Comparison of ENCODE assay signal across 26 mouse cellular contexts in genomic region chr17:89281321-89281720, GRCm38 (mm10).
"Had no signal": no experiment of that assay in that cellular context is flagged by ENCODE, and none has a peak within 500 bp of the region (broad histone marks: within the 10 kb centered on the region; RNA-seq: fewer than 3 reads in every experiment).

No protein-coding gene starts in this region.

- H3K9me3 ChIP-seq: heart, embryonic 10.5 days; heart, embryonic 12.5 days; hindbrain, embryonic 15.5 days; kidney, embryonic 15.5 days; limb, embryonic 15.5 days; liver, embryonic 12.5 days had no signal

- H3K27me3 ChIP-seq: heart, embryonic 12.5 days; hindbrain, embryonic 12.5 days; hindbrain, embryonic 15.5 days; kidney, embryonic 15.5 days; limb, embryonic 13.5 days; limb, embryonic 15.5 days; liver, embryonic 12.5 days had no signal

- H3K4me3 ChIP-seq: gastrocnemius, adult 2 months; heart, embryonic 10.5 days; heart, embryonic 12.5 days; hindbrain, embryonic 10.5 days; hindbrain, embryonic 12.5 days; hindbrain, embryonic 15.5 days; kidney, embryonic 15.5 days; limb, embryonic 13.5 days; limb, embryonic 15.5 days; liver, embryonic 12.5 days had no signal

- DNase-seq: gastrocnemius, adult 2 months; gastrocnemius, postnatal 10 days; gastrocnemius, postnatal 25 days; heart, adult 18-20 months; heart, postnatal 10 days; heart, postnatal 4 days; kidney, adult 11 months; kidney, adult 2 months; kidney, adult 9 months; kidney, postnatal 14 days; kidney, postnatal 36 days; layer of hippocampus, adult 9-11 months; layer of hippocampus, postnatal 36 days had no signal

- H3K4me2 ChIP-seq: heart, embryonic 12.5 days; hindbrain, embryonic 12.5 days; hindbrain, embryonic 15.5 days; kidney, embryonic 15.5 days; limb, embryonic 13.5 days; limb, embryonic 15.5 days; liver, embryonic 12.5 days had no signal

- H3K4me1 ChIP-seq: heart, embryonic 10.5 days; heart, embryonic 12.5 days; hindbrain, embryonic 10.5 days; hindbrain, embryonic 12.5 days; hindbrain, embryonic 15.5 days; kidney, embryonic 15.5 days; limb, embryonic 13.5 days; limb, embryonic 15.5 days; liver, embryonic 12.5 days had no signal

- H3K9ac ChIP-seq: heart, embryonic 12.5 days; hindbrain, embryonic 12.5 days; hindbrain, embryonic 15.5 days; kidney, embryonic 15.5 days; limb, embryonic 13.5 days; limb, embryonic 15.5 days; liver, embryonic 12.5 days; liver, embryonic 14.5 days had no signal

- ATAC-seq: hindbrain, postnatal 0 days; intestine, embryonic 16.5 days; liver, embryonic 12.5 days had no signal

- H3K27ac ChIP-seq: gastrocnemius, adult 2 months; heart, embryonic 10.5 days; hindbrain, embryonic 10.5 days; hindbrain, embryonic 12.5 days; hindbrain, embryonic 15.5 days; hindbrain, postnatal 0 days; kidney, embryonic 15.5 days; kidney, postnatal 0 days; limb, embryonic 13.5 days; limb, embryonic 15.5 days; liver, embryonic 12.5 days; liver, embryonic 14.5 days had no signal

- H3K36me3 ChIP-seq: heart, embryonic 10.5 days; heart, embryonic 12.5 days; hindbrain, embryonic 10.5 days; hindbrain, embryonic 12.5 days; hindbrain, embryonic 15.5 days; kidney, embryonic 15.5 days; limb, embryonic 13.5 days; limb, embryonic 15.5 days; liver, embryonic 12.5 days had no signal
